Mouse (Mus musculus) thymus, postnatal 36 days (tissue): Measurements from ENCODE around the gene Gde1.

Experiments used
- DNase-seq, 2 experiments: peaks; one replicate each; pipeline ENCODE4 v3.0.0; 2022; ENCODE audit warnings: mixed read lengths in 2 of 2

Gde1 gene

DNA sequence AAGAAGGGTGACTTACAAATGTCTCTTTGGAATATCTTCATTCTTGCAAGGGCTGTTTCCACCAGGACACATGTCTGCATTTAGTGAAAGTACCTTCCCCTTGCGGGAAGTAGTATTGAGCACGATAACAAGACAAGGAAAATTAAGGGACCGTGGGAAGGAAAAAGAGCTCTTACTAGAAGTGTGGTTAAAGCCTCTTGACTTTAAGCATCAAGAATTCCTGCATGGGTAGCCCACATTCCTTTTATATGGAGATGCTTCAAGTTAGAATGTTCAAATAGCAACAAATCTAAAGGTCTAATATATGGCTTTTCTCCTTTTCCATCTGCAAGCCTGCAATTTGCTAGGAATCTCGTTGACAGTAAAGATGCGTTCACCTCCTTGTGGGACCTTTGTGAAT is 910 bp upstream of the Gde1 start:
- no peak for DNase-seq

DNA sequence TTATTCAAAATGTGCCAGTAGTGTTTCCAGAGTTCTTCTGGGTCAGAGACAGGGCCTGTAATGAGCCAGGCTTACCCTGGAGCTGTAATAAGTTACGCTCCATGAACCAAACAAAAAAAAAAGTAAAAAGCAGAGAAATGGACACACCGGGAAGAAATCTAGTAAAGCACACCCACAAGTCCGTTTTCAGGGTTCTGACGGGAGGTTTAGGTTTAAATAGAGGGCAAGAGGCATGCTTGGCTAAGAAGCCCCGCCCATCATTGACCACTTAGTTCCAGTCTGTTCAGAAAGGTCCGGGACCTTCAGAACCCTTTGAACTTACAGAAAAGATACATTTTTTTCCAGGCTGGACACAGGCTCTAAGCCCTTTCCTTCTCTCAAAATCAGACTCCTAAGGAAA is 473 bp upstream of the Gde1 start:
- no peak for DNase-seq

DNA sequence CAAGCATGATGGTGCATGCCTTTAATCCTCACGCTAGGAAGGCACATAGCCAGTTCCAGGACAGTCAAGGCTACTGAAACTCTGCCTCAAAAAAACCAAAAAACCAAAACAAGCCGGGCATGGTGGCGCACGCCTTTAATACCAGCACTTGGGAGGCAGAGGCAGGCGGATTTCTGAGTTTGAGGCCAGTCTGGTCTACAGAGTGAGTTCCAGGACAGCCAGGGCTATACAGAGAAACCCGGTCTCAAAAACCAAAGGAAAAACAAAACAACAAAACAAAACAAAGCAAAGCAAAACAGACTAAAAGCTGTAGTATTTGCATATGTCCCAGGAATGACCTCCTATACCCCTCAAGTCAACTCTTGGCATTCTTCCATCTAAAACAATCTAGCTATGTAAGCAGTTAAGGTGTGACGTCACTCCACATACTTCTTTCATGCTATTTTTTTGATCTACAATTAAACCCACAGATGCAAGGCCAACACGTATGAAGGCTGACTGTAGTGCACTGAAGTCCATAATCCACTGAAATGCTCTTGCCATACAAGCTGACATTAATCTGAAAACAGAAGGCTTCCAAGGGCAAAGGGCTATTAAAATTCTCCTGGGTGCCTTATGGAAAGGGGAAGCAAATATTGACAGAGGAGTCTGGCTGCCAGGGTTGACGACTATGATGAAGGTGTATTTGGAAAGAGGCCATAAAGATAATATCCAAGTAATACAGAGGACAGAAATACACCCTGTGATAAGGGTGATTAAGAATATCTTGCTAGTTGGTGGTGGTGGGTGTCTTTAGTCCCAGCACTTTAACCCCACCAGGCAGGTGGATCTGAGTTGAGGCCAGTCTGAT is 1.4 kb downstream of the Gde1 start:
- DNase-seq = no peak

DNA sequence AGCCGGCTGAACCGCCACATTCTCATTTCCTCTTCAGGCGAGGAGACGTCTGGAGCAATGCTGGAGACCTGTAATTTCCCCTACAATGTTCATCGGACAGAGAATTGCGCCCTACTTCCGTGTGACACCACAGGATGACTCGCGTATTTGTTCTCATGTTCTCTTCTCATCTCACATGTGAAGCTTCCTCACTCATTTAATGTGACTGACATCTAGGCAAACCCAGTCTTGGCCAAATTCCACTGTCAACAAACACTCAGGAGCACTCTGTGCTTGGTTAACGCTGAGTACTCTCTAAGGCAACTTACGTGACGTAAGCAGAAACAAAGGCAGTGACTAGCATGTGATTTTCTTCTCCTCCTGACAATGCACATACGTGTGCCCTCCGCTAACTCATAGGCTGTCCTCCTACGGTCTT is 2.4 kb downstream of the Gde1 start:
- no peak for DNase-seq

DNA sequence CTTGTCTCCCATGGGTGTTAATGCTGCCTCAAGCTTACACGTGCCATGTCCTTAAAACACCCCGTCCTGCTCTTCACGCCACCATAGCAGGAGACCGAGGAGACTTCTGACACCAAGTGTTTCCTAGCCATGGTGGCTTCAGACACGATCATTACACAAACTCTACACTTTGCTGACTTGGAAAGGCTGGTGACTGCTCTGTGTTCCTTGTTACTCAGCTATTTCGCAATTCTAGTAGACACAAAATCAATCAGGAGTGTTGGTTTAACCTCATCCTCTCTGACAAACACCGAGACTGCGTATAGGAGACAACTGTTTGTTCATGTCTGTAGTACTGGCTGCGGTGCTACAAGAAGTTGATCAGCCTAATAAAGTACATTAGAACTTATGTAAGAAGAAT is 6.7 kb downstream of the Gde1 start:
- DNase-seq = no peak

DNA sequence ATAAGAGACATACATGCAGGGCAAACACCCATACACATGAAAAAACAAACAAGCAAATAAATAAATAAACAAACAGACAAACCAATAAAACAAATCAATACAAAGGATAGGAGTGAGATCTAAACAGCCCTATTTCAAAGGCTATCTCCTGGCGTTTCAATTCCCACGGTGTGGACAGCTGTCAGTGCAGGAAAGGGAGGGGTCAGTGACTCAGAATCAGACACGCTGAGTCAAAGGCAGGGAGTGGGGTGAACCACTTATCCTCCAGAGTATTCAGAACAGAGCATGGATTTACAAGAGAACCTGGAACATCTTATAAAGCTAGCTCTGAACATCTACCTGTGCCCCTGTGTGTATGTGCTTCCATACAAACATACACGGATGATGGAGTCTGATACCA is 8.4 kb downstream of the Gde1 start:
- DNase-seq = no peak

DNA sequence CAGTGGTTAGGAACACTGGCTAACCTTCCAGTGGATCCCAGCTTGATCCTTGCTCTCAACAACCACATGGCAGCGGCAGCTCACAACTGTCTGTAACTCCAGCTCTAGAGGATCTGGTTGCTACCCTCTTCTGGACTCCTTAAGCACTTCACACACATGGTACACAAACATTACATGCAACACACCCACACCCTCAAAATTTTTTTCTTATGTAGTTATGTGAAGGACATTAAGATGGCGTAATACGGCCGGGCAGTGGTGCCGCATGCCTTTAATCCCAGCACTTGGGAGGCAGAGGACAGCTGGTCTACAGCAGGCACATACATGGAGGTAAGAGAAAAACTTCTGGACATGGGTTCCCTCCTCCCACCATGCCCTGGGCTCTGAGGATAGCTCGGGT is 9.4 kb downstream of the Gde1 start:
- DNase-seq = no peak

DNA sequence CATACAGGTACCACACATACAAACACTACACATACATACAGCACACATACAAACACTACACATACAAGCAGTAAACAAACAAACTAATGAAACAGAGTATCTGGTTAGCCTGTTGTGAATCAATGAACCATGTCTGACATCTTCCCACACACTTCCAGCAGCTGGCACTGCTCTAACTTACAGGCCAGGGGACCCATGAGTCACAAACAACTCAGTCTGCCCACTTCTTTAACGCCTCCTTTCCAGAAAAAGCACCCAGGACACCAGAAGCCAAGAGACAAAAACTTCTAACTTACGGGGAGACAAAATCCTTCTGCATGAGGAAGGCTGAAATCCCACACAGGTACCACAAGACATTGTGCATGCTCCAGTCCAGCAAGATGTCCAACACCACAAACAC is 14.3 kb downstream of the Gde1 start:
- DNase-seq = no peak

DNA sequence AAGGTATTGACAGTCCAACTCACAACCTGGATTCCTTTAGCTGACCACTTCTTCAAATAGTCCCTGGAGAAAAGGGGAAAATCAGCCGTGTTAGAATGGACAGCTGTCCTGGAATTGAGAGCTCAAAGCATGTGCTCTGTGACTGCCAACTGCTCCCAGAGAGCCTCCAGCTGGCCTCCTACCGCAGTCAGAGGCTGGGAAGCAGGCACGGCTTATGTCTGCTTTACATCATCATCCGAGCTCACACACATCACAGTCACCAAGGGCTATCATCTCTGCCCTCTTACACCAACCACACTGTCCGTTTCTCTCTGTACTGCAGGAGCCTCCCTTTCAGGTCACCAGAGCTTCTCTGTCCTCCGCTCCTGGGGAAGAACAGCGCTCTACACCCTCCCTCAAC is 16.5 kb downstream of the Gde1 start:
- DNase-seq = no peak

DNA sequence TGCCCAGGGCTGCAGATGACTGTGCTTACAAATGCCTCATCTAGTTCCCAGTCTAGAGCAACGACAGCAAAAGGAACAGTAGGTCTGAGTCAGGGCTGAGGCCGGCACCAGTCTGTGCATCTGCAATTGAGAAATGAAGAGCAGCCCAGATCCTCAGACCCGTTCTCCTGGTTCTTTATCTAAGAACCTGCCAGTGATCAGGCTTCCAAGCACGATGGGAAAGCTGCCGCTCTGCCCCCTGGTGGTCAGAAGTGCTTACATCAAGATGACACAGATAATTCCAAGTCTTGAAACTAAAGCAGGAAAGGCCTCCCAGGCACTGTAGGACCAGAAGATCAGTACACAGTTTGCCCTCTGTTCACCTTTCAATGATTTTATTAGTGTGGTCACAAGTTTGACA is 17.4 kb downstream of the Gde1 start:
- DNase-seq = peak; percentile 55 to 64

DNA sequence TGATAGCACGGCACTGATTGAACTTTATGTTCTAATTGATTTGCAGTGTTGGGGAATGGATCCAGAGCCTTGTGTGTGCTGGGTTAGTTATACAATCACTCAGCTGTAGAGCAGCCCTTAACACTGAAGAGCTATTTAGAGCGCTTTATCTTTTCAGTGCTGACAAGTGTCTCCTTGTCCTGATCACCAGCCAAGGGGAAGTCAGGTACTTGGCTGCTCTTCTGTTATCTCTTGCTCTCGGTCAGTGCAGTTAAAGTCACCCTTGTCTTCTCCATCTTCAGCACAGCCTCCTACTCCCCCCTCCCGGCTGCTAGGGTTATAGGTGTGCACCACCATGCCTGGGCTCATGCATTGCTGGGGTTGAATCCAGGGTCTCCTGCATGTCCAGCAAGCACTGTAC is 28.8 kb downstream of the Gde1 start:
- no peak for DNase-seq

DNA sequence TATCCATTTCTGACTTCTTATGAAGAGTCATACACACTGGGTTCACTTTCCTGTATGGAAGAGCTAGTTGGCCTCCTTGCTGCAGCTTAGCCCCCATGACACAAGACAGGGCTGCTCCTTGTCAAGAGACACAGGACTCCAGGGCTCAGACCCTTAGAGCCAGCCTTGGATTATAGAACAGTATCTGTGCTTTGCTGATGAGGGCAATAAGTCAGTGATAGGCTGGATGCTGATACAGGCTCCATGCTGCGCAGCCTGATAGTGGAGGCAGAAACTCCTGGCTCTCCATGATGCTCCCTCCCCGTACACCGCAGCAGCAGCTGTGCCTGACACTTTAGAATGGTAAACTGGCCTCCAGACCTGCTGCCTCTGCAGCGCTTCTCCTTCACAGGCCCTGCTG is 35.4 kb downstream of the Gde1 start:
- no peak for DNase-seq

DNA sequence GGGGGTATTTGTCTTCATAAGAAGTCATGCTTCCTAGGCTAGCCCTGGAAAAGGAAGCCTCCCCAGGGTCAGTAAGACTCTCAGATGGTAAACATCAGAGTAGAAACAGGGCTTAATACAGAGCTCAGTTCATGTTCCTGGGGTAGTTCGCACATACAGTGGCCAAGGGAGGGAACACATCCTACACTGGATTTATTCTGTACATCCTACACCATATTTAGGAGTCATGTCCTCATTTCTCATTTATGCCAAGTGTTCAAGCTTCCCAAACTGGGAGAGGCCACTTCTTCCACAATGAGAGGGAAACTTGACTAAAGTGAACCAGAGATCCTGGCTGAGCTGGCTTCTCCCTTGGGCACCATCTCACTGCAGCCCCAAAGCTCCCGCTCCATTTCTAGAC is 37.8 kb downstream of the Gde1 start:
- DNase-seq = no peak

DNA sequence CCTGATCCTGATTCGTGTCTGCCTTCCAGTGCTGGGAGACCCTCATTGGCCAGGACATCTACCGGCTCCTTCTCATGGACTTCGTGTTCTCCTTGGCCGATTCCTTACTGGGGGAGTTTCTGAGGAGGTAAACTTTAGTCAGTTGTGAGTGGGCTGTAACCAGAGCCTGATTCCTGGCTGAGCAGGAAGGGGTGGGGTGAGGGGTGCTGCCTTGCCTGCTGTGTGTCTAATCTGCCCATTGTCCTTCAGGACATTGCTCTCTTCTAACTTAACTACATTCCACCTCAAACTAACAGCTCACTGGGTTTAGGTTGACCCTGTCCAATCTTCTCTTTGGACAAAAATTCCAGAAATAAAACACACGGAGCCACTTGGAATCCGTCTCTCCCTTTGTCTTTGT is 48.8 kb downstream of the Gde1 start:
- no peak for DNase-seq

DNA sequence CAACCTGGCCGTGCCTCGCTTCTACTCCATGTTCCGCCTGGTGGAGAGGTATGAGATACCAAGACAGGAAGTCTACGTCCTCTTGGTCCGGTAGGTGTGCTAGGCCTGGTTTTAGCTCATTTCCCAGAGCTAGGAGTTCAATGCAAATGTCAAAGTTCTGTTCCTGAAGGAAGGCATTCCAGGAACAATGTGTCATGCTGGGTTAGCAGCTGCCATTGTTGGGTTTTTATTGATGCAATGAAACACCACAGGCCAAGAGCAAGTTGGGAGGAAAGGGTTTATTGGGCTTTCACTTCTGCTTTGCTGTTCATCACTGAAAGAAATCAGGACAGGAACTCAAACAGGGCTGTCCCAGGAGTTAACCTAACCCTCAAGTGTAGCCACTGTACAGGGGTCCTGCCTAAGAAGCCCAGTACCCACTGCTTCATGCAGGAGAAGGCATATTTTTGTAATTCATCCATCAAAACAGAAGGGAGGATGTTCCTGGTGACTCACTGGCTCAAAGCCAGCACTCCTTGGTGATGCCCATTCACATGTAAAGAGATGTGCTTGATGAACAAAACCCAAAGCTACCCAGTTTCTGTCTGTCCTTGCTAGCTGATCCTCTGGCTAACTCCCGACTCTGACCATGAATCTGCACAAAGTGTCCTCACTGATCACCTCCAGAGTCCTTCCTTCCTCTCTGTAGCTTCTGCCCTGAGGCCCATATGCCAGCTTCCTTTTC is 52.8 kb downstream of the Gde1 start:
- no peak for DNase-seq

DNA sequence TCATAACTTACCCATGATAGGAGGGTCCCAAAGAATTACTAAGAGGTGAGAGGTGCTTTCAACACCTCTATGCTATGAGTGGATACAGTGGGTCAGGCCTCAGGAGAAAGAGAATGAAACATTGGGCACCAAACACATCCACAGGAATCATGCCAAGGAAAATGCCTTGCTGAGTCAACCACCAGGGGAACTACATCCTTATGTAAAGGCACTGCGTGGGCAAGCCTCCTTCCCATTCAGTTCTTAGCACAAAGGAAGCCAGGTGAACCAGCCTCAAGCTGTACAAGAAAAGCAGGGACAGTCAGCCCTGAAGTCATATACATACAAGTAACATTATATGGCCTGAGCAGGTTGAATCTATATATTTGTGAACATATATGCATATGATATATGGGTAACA is 54.7 kb downstream of the Gde1 start:
- no peak for DNase-seq

DNA sequence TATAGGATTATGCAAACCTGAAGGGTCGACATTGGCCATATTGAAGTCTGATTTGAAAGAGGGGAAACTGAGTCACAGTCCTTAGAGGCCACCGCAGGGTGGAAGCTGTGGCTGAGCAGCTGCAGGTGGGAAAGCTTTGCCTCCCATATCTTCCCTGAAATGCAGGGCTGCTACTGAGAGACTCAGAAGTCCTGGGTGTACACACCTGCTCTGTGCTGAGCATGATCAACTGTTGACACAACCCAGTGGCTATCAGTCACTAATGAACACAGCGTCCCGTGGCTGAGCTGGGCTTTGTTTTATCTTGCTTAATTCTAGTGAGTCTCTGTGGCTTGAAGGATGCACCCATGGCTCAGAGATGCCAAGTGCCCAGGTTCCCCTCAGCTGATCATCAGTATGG is 55.5 kb downstream of the Gde1 start:
- no peak for DNase-seq

DNA sequence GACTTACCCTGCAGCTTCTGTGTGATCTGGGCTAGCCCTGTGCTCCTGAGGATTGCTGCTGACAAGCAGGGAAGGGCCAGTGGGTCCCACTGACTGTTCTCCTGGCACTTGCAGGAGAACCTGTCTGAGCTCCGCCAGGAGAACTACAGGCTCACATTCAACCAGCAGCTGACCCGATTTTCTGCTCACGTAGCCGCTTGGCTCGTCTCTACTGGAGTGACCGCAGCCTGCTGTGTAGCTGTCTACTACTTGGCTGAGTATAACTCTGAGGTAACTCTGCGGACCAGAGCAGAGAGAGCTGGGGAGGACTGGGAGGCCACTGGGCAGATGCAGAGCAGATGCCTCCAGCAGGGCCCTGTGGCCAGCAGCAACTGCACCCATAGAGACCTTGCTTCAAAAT is 56.2 kb downstream of the Gde1 start:
- DNase-seq = no peak

DNA sequence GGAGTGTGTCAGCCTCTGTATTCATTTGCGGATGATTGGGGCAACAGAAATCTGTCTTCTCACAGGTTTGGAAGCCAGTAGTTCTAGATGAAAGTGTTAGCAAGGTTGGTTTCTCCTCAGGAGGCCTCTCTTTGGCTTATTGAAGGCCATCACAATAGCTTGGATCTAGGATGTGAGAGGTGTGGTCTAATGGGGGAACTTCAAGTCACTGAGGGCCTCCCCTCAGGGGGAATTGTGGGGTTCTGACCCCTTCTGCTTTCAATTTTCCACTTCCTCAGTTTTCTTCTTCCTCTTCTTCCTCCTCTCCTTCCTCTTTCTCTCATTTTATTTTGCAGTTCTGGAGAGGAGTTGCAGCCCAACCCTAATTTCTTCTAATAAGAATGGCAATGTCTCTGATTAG is 59.3 kb downstream of the Gde1 start:
- DNase-seq = no peak
